Mouse (Mus musculus) stomach, postnatal 0 days (tissue): ENCODE results near the gene Ccdc130.

Experiments used
- CTCF ChIP-seq: IDR thresholded peaks from 2 replicates; pipeline ENCODE4 v1.5.1; 2016; ENCODE audit warnings: antibody characterized with exemption, low read depth, mild to moderate bottlenecking, moderate library complexity
- EP300 ChIP-seq: optimal IDR thresholded peaks from 2 replicates; pipeline ENCODE3; 2016; ENCODE audit warnings: antibody characterized with exemption

DNA sequence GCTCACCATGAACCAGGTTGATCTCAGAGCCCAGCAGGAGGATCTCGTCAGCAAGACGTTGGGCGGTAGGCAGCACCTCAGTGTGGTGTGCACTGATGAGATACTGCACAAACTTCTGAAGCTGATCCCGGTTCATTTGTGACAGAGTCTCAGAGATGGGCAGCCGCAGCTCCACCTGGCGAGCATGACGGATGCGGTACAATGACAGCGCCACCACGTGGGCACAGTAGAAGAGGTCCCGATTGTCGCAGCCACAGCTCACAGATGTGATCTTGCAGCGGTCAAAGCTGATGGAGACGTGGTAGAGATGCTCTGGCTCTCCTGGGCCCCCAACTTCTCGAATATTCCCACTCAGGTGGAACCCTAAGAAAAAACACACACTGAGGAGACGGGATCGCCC, 39.4 kb downstream of the Ccdc130 start:
- no peak for TF ChIP-seq EP300
- TF ChIP-seq CTCF, result peak; percentile 58
